Mouse (Mus musculus): ENCODE results near the gene Cers1. TPM values are rescaled to one million over a fixed set of nuclear protein-coding genes. Genes with fewer than 3 reads are reported as not detected.

Cers1 gene
- total and polyA plus RNA-seq, 3 experiments, result 5.0 to 7.7 TPM; not detected in 1

GRCm38 (mm10) chr8:70347860-70348420 lies 32.4 kb downstream of the Cers1 start:
- Histone ChIP-seq H3K4me3 (ENCODE audit: control insufficient read depth in 1 of 2, insufficient read depth in 1 of 2, low read depth in 2 of 2, low read length in 2 of 2) (no peak overlapping the region), H3K36me3 (ENCODE audit: control insufficient read depth in 1 of 2, insufficient read depth in 2 of 2, low read length in 2 of 2) (peaks cover 22 to 26% of the 10 kb centered on the region in 2 experiments), H3K4me1 (ENCODE audit: control insufficient read depth in 1 of 2, insufficient read depth in 2 of 2, low read length in 2 of 2) (peaks cover 7 to 29% of the 10 kb centered on the region in 2 experiments), H3K27ac (ENCODE audit: control insufficient read depth, low read depth, low read length) (no peak overlapping the region), H3K79me2 (ENCODE audit: control insufficient read depth, insufficient read depth, low read length, poor library complexity) (peaks cover 86% of the 10 kb centered on the region), H3K27me3 (ENCODE audit: control insufficient read depth in 1 of 2, insufficient read depth in 2 of 2, low read length in 2 of 2) (no peaks in the 10 kb centered on the region), H3K9ac (ENCODE audit: control insufficient read depth, low read depth, low read length, poor library complexity, severe bottlenecking) (no peak overlapping the region), H3K9me3 (replicated peaks; ENCODE audit: insufficient read depth, low read length) (no peaks in the 10 kb centered on the region)
- TF ChIP-seq BHLHE40 (IDR thresholded peaks at IDR 0.05; ENCODE audit: borderline replicate concordance, low read depth, low read length) (no peak), E2F4 (IDR thresholded peaks at IDR 0.05; ENCODE audit: borderline replicate concordance, low read depth, low read length) (no peak), MYC (IDR thresholded peaks at IDR 0.05; ENCODE audit: low read depth, low read length) (no peak), POLR2AphosphoS2 (IDR thresholded peaks at IDR 0.05; ENCODE audit: low read length) (no peak), USF1 (IDR thresholded peaks at IDR 0.05; ENCODE audit: low read depth, low read length) (no peak), ZNF384 (IDR thresholded peaks at IDR 0.05; ENCODE audit: low read depth, low read length) (no peak), TBP (IDR thresholded peaks at IDR 0.05; ENCODE audit: low read depth, low read length) (no peak), ZKSCAN1 (IDR thresholded peaks at IDR 0.05; ENCODE audit: low read depth, low read length) (no peak), MAX (IDR thresholded peaks at IDR 0.05; ENCODE audit: low read length) (no peak), CHD2 (IDR thresholded peaks at IDR 0.05; ENCODE audit: low read length) (no peak), JUND (IDR thresholded peaks at IDR 0.05; ENCODE audit: low read depth, low read length) (no peak), MEF2A (IDR thresholded peaks at IDR 0.05; ENCODE audit: extremely low read depth, insufficient replicate concordance, low read depth, low read length, poor library complexity, severe bottlenecking) (no peak), USF2 (IDR thresholded peaks at IDR 0.05; ENCODE audit: borderline replicate concordance in 1 of 2, insufficient read depth in 1 of 2, low read depth in 1 of 2, low read length in 2 of 2) (no peak), NRF1 (IDR thresholded peaks at IDR 0.05; ENCODE audit: insufficient read depth, low read depth, low read length, poor library complexity, severe bottlenecking) (no peak), TAL1 (IDR thresholded peaks at IDR 0.05; ENCODE audit: low read length) (no peak), CHD1 (IDR thresholded peaks at IDR 0.05; ENCODE audit: low read depth, low read length) (no peak), NELFE (IDR thresholded peaks at IDR 0.05; ENCODE audit: low read depth, low read length) (no peak), POLR2AphosphoS5 (IDR thresholded peaks at IDR 0.05; ENCODE audit: borderline replicate concordance, low read depth, low read length) (no peak), ZMIZ1 (IDR thresholded peaks at IDR 0.05; ENCODE audit: low read depth, low read length) (no peak), MYB (IDR thresholded peaks at IDR 0.05; ENCODE audit: low read depth, low read length) (no peak)
- DNase-seq (ENCODE audit: low read depth, low spot score), result no peak

Data from MEL (cell line).